Comparison of ENCODE assay signal across 8 mouse cellular contexts in genomic region chr5:73854025-73854773, GRCm38 (mm10).
DNase-seq lines count a peak whose midpoint lies in the region; ATAC-seq and TF ChIP-seq lines count a peak whose summit lies in the region.

No protein-coding gene starts in this region.

- H3K36me3 ChIP-seq in heart, embryonic 11.5 days (ENCODE audit: control insufficient read depth, insufficient read depth, low read length): no peaks in the 10 kb centered on the region
- no peaks in the 10 kb centered on the region for H3K36me3 ChIP-seq in limb, embryonic 11.5 days (ENCODE audit: control insufficient read depth, insufficient read depth, low read length)
- H3K36me3 ChIP-seq in midbrain, embryonic 16.5 days (ENCODE audit: control insufficient read depth, insufficient read depth, low read length): no peaks in the 10 kb centered on the region
- no peaks in the 10 kb centered on the region for H3K36me3 ChIP-seq in stomach, postnatal 0 days (ENCODE audit: control insufficient read depth, insufficient read depth, low read length)

- WGBS in heart, embryonic 11.5 days (ENCODE audit: insufficient replicate concordance): 45% methylated on average over 22 of the region's 22 CpGs
- 50% methylated on average over 22 of the region's 22 CpGs for WGBS in limb, embryonic 11.5 days
- WGBS in midbrain, embryonic 16.5 days: 46% methylated on average over 22 of the region's 22 CpGs
- 33% methylated on average over 22 of the region's 22 CpGs for WGBS in stomach, postnatal 0 days

- peak overlapping the region; percentile 22; the same call in 1 of the 2 replicates for H3K4me2 ChIP-seq in heart, embryonic 11.5 days
- no peak overlapping the region for H3K4me2 ChIP-seq in limb, embryonic 11.5 days (ENCODE audit: low read depth, severe bottlenecking)
- peak overlapping the region; percentile 44; the same call in 1 of the 2 replicates for H3K4me2 ChIP-seq in midbrain, embryonic 16.5 days (ENCODE audit: low read length)
- 0 out of 2 replicates have a peak overlapping the region, but pooled peaks have one; percentile 1 for H3K4me2 ChIP-seq in stomach, postnatal 0 days (replicated peaks; ENCODE audit: low read depth)

- peak; percentile 40 for TF ChIP-seq EP300 in stomach, postnatal 0 days (optimal IDR thresholded peaks at IDR 0.05)

- no peak overlapping the region; the same call in 1 of the 2 replicates for H3K9ac ChIP-seq in heart, embryonic 11.5 days (ENCODE audit: low read depth, low read length)
- no peak overlapping the region for H3K9ac ChIP-seq in limb, embryonic 11.5 days (ENCODE audit: low read length)
- H3K9ac ChIP-seq in midbrain, embryonic 16.5 days (ENCODE audit: low read depth, low read length): peak overlapping the region; percentile 48; the same call in 1 of the 2 replicates
- no peak overlapping the region for H3K9ac ChIP-seq in stomach, postnatal 0 days (ENCODE audit: low read length)

- ATAC-seq in heart, embryonic 11.5 days (replicated peaks; ENCODE audit: insufficient number of reproducible peaks, low FRiP score, low TSS enrichment): no peak
- peak; percentile 78 for ATAC-seq in limb, embryonic 11.5 days (ENCODE audit: insufficient number of reproducible peaks, low FRiP score, low TSS enrichment, low read depth)
- peak; percentile 95 for ATAC-seq in midbrain, embryonic 16.5 days
- ATAC-seq in stomach, postnatal 0 days (ENCODE audit: low FRiP score, low TSS enrichment): peak; percentile 86

- peak overlapping the region; percentile 60 for H3K27ac ChIP-seq in embryonic fibroblast, embryonic 13.5 days (ENCODE audit: insufficient read depth, low read length)
- no peak overlapping the region for H3K27ac ChIP-seq in heart, embryonic 11.5 days (ENCODE audit: low read depth, low read length)
- no peak overlapping the region for H3K27ac ChIP-seq in limb, embryonic 11.5 days (replicated peaks; ENCODE audit: low read depth, low read length)
- H3K27ac ChIP-seq in midbrain, embryonic 16.5 days (ENCODE audit: low read length): no peak overlapping the region
- H3K27ac ChIP-seq in stomach, postnatal 0 days (replicated peaks): 0 out of 2 replicates have a peak overlapping the region, but pooled peaks have one; percentile 36

- no peak overlapping the region for H3K4me3 ChIP-seq in embryonic fibroblast, embryonic 13.5 days (ENCODE audit: insufficient read depth, low read length)
- no peak overlapping the region for H3K4me3 ChIP-seq in heart, embryonic 11.5 days (ENCODE audit: low read depth, low read length)
- no peak overlapping the region for H3K4me3 ChIP-seq in limb, embryonic 11.5 days (ENCODE audit: low read depth, low read length)
- peak overlapping the region; percentile 10; the same call in 1 of the 2 replicates for H3K4me3 ChIP-seq in midbrain, embryonic 16.5 days (ENCODE audit: low read depth, low read length)
- no peak overlapping the region for H3K4me3 ChIP-seq in stomach, postnatal 0 days (ENCODE audit: low read depth, low read length)

- TF ChIP-seq CTCF in embryonic fibroblast, embryonic 13.5 days (IDR thresholded peaks at IDR 0.05; ENCODE audit: borderline replicate concordance, insufficient read depth, low read length): peak; percentile 82
- TF ChIP-seq CTCF in stomach, postnatal 0 days (IDR thresholded peaks at IDR 0.05; ENCODE audit: low read depth): peak; percentile 96

- TF ChIP-seq POLR2A in embryonic fibroblast, embryonic 13.5 days (IDR thresholded peaks at IDR 0.05; ENCODE audit: low read depth, low read length): no peak

- peaks cover 2% of the 10 kb centered on the region; the same call in 1 of the 2 replicates for H3K4me1 ChIP-seq in embryonic fibroblast, embryonic 13.5 days (ENCODE audit: control insufficient read depth, insufficient read depth, low read length)
- no peaks in the 10 kb centered on the region for H3K4me1 ChIP-seq in heart, embryonic 11.5 days (ENCODE audit: control insufficient read depth, insufficient read depth, low read length)
- peaks cover 3% of the 10 kb centered on the region; the same call in 1 of the 2 replicates for H3K4me1 ChIP-seq in limb, embryonic 11.5 days (ENCODE audit: control insufficient read depth, insufficient read depth, low read length)
- H3K4me1 ChIP-seq in midbrain, embryonic 16.5 days (ENCODE audit: control insufficient read depth, insufficient read depth, low read length): no peaks in the 10 kb centered on the region
- H3K4me1 ChIP-seq in stomach, postnatal 0 days (replicated peaks; ENCODE audit: control insufficient read depth, insufficient read depth): no peaks in the 10 kb centered on the region

- H3K27me3 ChIP-seq in heart, embryonic 11.5 days (ENCODE audit: control insufficient read depth, insufficient read depth, low read length): no peaks in the 10 kb centered on the region
- H3K27me3 ChIP-seq in limb, embryonic 11.5 days (ENCODE audit: control insufficient read depth, insufficient read depth, low read length): no peaks in the 10 kb centered on the region
- no peaks in the 10 kb centered on the region for H3K27me3 ChIP-seq in midbrain, embryonic 16.5 days (ENCODE audit: control insufficient read depth, insufficient read depth, low read depth, low read length)
- no peaks in the 10 kb centered on the region for H3K27me3 ChIP-seq in stomach, postnatal 0 days (ENCODE audit: control insufficient read depth, insufficient read depth, low read length)

- H3K9me3 ChIP-seq in heart, embryonic 11.5 days (replicated peaks; ENCODE audit: control insufficient read depth, low read length): no peaks in the 10 kb centered on the region
- no peaks in the 10 kb centered on the region for H3K9me3 ChIP-seq in limb, embryonic 11.5 days (ENCODE audit: control insufficient read depth, low read length)
- no peaks in the 10 kb centered on the region for H3K9me3 ChIP-seq in midbrain, embryonic 16.5 days (replicated peaks; ENCODE audit: control insufficient read depth, low read length, poor library complexity, severe bottlenecking)
- no peaks in the 10 kb centered on the region for H3K9me3 ChIP-seq in stomach, postnatal 0 days (ENCODE audit: control insufficient read depth, low read length)

- DNase-seq in CD4-positive, CD25-positive, alpha-beta regulatory T cell, adult 2 months (ENCODE audit: low read depth, low spot score): peak; percentile 66
- DNase-seq in brain, adult 2 months (ENCODE audit: low read depth, low spot score): peak; percentile 96
- peak; percentile 75 for DNase-seq in kidney, adult 9 months
- peak; percentile 90 for DNase-seq in limb, embryonic 11.5 days (ENCODE audit: low spot score)
- DNase-seq in stomach, postnatal 0 days (ENCODE audit: low spot score): peak; percentile 81

Comparison
In these comparisons a context has a peak if more than half of its experiments do, and no peak if none do; other contexts are left out.
1. H3K27ac ChIP-seq: peak in embryonic fibroblast, embryonic 13.5 days (single experiment) and stomach, postnatal 0 days (single experiment); none in heart, embryonic 11.5 days (single experiment), limb, embryonic 11.5 days (single experiment) and midbrain, embryonic 16.5 days (single experiment).
2. Peak in every context shown above with its lines, with median percentiles within 50 percentile points of each other: DNase-seq.